Mouse (Mus musculus) T-helper 2 cell (primary cell): ENCODE measurements around the gene Cd247.

ENCODE experiments used
- in situ Hi-C: fragments of 300-600 bp; cut with MboI, MseI; formaldehyde crosslinking; loops from one replicate; pipeline ENCODE4 v1.15.1; 2025; ENCODE audit warnings: high pct_unique_total_duplicates

Cd247 gene

DNA sequence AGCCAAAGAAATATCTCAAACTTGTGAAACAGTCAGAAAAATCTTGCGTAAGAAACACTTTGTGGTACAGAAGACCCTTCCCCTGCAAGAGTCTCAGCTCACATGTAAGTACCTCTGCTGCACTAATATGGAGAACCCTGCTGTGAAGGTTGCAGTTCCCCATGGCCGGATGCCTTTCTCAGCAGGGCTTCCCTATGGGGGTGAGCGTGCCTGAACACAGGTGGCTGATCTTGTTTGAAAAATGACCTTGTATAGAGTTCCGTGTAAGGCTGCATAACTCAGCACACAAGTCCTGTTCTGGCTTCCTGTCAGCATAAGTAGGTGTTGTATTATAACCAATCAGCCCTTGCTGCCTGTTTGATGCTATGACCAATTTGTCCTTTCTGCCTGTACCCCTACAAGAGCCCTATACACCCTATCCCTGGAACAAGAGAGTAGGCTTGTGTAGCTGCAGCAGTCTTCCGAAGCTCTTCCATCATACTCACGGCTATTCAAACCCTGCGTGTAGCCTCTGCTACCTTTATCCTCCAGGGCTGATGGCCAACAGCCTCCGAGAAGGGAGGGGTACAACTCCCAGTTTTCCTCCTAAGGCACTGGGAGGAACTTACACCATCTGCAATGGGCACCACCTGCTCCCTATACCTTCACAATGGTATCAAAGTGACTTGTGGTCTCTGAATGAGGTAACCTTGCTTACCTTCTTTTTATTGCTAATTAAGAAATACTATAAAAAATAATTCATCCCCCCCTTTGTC lies 93.8 kb downstream of the Cd247 start:
- in situ Hi-C loops = loop anchor here (5.0 kb wide), 1 partner anchor 70 kb away; no protein-coding TSS in a partner anchor

GRCm38 (mm10) chr1:165891686-165892085 lies 103.2 kb downstream of the Cd247 start:
- in situ Hi-C loops = no loop called here

GRCm38 (mm10) chr1:165903596-165903995 lies 115.1 kb downstream of the Cd247 start:
- in situ Hi-C loops = no loop called here

DNA sequence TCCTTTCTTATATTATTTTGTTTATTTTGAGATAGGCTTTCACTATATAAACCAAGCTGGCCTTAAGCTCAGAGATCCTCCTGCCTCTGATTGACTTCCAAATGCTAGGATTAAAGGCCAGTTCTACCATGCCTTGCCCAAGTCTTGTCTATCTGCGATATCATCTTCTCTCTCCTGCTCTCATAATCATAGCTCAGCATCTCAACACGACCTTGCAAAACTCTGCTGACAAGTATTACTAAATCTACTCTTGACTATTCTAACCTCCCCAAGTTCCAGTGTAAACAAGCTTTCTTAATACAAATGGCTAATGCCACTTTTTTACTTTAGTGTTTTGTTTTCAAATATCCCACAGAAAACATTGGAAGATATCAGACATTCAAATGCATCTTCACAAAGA lies 119.7 kb downstream of the Cd247 start:
- in situ Hi-C loops = no loop called here

GRCm38 (mm10) chr1:165908806-165909205 lies 120.3 kb downstream of the Cd247 start:
- in situ Hi-C loops = no loop called here

GRCm38 (mm10) chr1:165909471-165909870 lies 121.0 kb downstream of the Cd247 start:
- in situ Hi-C loops = no loop called here

DNA sequence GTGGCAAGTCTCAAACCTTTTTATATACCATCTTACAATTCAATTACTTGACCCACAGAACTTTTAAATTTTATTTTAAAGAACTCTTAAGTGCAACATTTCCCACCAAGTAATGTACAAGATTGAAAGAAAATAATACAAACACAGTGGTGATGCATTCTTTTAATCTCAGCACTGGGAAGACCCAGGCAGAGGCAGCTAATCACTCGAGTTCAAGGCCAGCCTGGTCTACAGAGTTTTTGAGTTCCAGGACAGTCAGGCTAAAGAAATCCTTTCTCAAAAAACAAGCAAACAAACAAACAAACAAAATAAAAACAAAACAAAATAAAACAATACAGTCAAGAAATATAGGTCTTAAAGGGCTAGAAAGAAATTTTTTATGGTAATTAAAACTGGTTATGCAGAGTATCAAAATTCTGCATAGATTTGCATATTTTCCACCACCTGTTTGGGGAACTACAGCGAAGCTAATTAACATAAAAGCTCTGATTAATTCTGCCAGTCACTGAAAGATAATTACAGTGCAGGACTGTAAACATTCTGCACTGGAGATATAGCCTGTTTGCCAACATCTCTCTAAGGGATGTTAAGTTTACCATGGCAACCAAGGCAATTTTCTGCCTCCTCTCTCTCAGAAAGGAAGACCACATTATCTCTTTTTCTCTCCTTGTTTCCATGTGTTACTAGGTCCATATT lies 125.4 kb downstream of the Cd247 start:
- in situ Hi-C loops = no loop called here

GRCm38 (mm10) chr1:165914416-165914801 lies 125.9 kb downstream of the Cd247 start:
- in situ Hi-C loops = no loop called here

DNA sequence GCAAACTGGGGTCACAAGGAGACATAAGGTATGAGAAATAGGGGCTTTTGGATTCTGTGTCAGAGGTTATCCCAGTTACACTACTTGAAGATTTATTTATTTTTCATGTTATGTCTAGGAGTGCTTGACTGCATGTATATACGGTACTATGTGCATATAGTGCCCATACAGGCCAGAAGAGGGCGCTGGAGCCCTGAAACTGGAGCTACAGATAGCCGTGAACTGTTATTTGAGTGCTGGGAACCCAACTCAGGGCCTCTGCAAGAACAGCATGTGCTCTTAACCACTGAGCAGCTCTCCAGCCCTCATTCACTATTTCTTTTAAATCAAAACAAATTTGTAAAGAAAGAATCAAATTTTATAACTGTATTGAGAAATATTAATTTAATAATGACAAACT lies 132.5 kb downstream of the Cd247 start:
- in situ Hi-C loops = no loop called here

DNA sequence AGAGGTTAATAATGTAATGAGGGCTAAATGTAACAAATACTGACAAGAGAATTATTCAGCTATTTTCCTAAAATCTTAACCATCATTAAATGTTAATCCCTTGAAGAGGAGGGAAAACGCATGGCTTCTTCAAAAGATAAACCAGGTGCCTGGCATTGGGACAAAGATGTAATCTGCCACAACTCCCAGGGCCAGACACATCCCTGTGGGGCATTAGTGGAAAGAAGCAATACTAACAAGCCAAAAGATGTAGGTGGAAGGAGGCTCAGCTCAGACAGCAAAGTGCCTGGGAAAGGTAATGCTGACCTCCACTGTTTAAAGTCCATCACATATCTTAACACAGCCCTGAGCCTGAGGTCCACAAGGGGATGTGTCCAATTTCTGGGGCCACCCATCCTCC lies 134.0 kb downstream of the Cd247 start:
- in situ Hi-C loops = no loop called here

- in situ Hi-C loops = no loop called here
Observed at GRCm38 (mm10) chr1:165925207-165925606, 136.7 kb downstream of the Cd247 start.
